Mouse (Mus musculus) hematopoietic stem cell, adult 5-6 weeks (primary cell): ENCODE data around the gene Nkiras1. TPM values are rescaled to one million over a fixed set of nuclear protein-coding genes. Genes with fewer than 3 reads are reported as not detected.
A peak's percentile ranks its signal among the peaks of the same experiment; 100 is the strongest.
"Not testable (repeated sequence)": the region's sequence is repeated elsewhere in the genome, so short reads cannot be mapped to it uniquely, and the experiment has no call there.

ENCODE experiments used
- ATAC-seq, 2 experiments: fragments of 125-278 bp in 1 of 2; replicated peaks in 1 of 2; 2 replicates each; pipeline ENCODE4 v1.8.0; 2016 to 2017; ENCODE audit warnings: inconsistent platforms in 2 of 2, mild to moderate bottlenecking in 2 of 2, moderate number of reproducible peaks in 2 of 2, low read depth in 1 of 2, moderate TSS enrichment in 1 of 2; ENCODE audit not compliant: low FRiP score in 2 of 2, poor library complexity in 2 of 2, severe bottlenecking in 2 of 2, insufficient read depth in 1 of 2, low TSS enrichment in 1 of 2
- total RNA-seq: library from RNA; stranded (forward); fragments of 172-1452, 232-1000 nt; gene quantifications from 2 replicates; pipeline ENCODE4 v1.2.3, GENCODE M21; 2017

Gene Nkiras1
- 10.4 and 11.7 TPM in 2 replicates for total RNA-seq

- ATAC-seq, result peak; percentile 97
These were observed at the start of gene Nkiras1, which contains the start of gene Rpl15 for GRCm38 (mm10) chr14:18270529-18271441. TSS of gene Nkiras1 (plus strand) at chr14:18271136. TSS of gene Rpl15 (minus strand) at chr14:18271391.

GRCm38 (mm10) chr14:18221977-18222376, 49.0 kb upstream of the Nkiras1 start:
- no peak for ATAC-seq

GRCm38 (mm10) chr14:18225431-18225830, 45.5 kb upstream of the Nkiras1 start:
- not testable (repeated sequence) for ATAC-seq

- not testable (repeated sequence) for ATAC-seq
These were observed 44.8 kb upstream of the Nkiras1 start for GRCm38 (mm10) chr14:18226181-18226580.

- not testable (repeated sequence) for ATAC-seq
These were observed 41.2 kb upstream of the Nkiras1 start for GRCm38 (mm10) chr14:18229751-18230150.

- not testable (repeated sequence) for ATAC-seq
These were observed 39.1 kb upstream of the Nkiras1 start for GRCm38 (mm10) chr14:18231866-18232265.

- ATAC-seq, result no peak
These were observed 37.9 kb upstream of the Nkiras1 start for GRCm38 (mm10) chr14:18233076-18233475.

GRCm38 (mm10) chr14:18233981-18234960, 36.7 kb upstream of the Nkiras1 start:
- peak; percentile 20 to 33; a peak in 2 of 4 replicates for ATAC-seq

- ATAC-seq, result not testable (repeated sequence)
These were observed 34.3 kb upstream of the Nkiras1 start for GRCm38 (mm10) chr14:18236496-18237235.

GRCm38 (mm10) chr14:18237381-18237780, 33.6 kb upstream of the Nkiras1 start:
- ATAC-seq, result no peak

- peak; percentile 66 to 69 for ATAC-seq
These were observed 32.7 kb upstream of the Nkiras1 start for GRCm38 (mm10) chr14:18238131-18238749.

- peak; percentile 78 to 81 for ATAC-seq
These were observed 31.9 kb upstream of the Nkiras1 start, which contains the start of gene Nr1d2 for GRCm38 (mm10) chr14:18238750-18239731. TSS of gene Nr1d2 (minus strand) at chr14:18239127.

GRCm38 (mm10) chr14:18240132-18240531, 30.8 kb upstream of the Nkiras1 start:
- ATAC-seq, result no peak

- ATAC-seq, result no peak
These were observed 29.1 kb upstream of the Nkiras1 start for GRCm38 (mm10) chr14:18241786-18242185.

GRCm38 (mm10) chr14:18242638-18243130, 28.3 kb upstream of the Nkiras1 start:
- ATAC-seq, result no peak
